Mouse (Mus musculus) ES-E14 (cell line): ENCODE data around the gene Otud7a.

Source experiments
- CHD2 ChIP-seq: IDR thresholded peaks from 2 replicates; pipeline ENCODE4 v1.6.1; 2014; ENCODE audit warnings: mild to moderate bottlenecking, low read depth, low read length, inconsistent platforms
- HCFC1 ChIP-seq: IDR thresholded peaks from 2 replicates; pipeline ENCODE4 v1.6.1; 2012; ENCODE audit warnings: low read length, inconsistent platforms, borderline replicate concordance; ENCODE audit not compliant: insufficient read depth
- MAFK ChIP-seq: IDR thresholded peaks from 2 replicates; pipeline ENCODE4 v1.6.1; 2014; ENCODE audit warnings: mild to moderate bottlenecking, low read depth, low read length, inconsistent platforms; ENCODE audit not compliant: insufficient read depth
- ZC3H11A ChIP-seq: IDR thresholded peaks from 2 replicates; pipeline ENCODE4 v1.6.1; 2012; ENCODE audit warnings: low read depth, mild to moderate bottlenecking, inconsistent platforms, low read length, borderline replicate concordance
- ZNF384 ChIP-seq: IDR thresholded peaks from 2 replicates; pipeline ENCODE4 v1.6.1; 2012; ENCODE audit warnings: low read depth, low read length, inconsistent platforms

DNA sequence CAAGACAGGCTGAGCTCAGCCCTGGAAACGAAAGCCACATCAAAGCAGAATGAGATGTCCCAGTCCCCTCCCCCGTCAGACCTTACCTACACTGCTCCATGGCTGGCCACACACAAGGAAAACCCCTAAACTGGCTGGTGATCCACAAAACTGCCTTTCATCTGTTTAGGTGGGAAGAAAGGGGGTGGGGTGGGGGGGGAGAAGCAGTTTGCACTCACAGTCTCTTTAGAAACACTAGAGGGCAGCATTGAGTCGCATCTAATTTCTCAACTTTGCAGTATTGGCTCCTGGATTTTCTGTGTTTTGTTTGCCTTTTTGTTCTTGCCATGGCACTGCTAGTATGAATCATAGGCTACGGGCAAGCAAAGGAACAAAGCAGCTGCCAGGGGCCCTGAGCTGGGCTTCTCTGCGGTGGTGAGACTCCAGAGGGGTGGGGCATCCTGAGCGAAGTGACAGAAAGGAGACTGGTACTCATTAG is 308.8 kb downstream of the Otud7a start:
- TF ChIP-seq HCFC1 (no peak), MAFK (no peak), ZC3H11A (no peak), CHD2 (no peak), ZNF384 (no peak)
